Mouse (Mus musculus) forebrain, embryonic 14.5 days (tissue): ENCODE measurements around the gene Xxylt1. TPM values are rescaled to one million over a fixed set of nuclear protein-coding genes. Genes with fewer than 3 reads are reported as not detected.

Experiments
- ATAC-seq: fragments of 200-750 bp; cut with Nextera tagmentation; 2 replicates; pipeline ENCODE4 v1.8.0; 2017; ENCODE audit warnings: mild to moderate bottlenecking, moderate library complexity
- DNase-seq: peaks from one replicate; pipeline ENCODE4 v3.0.0-alpha.2; 2015; ENCODE audit warnings: low spot score
- H3K27ac ChIP-seq: fragments of 300-500 bp; sonication (generic); 2 replicates; pipeline ENCODE4 v1.5.1; 2014; ENCODE audit warnings: low read depth, mild to moderate bottlenecking, control low read depth, low read length, moderate library complexity
- H3K27me3 ChIP-seq: fragments of 300-500 bp; sonication (generic); replicated peaks from 2 replicates; pipeline ENCODE4 v1.6.1; 2014; ENCODE audit warnings: low read length, control low read depth, mixed read lengths; ENCODE audit not compliant: control insufficient read depth, insufficient read depth
- H3K36me3 ChIP-seq: fragments of 300-500 bp; sonication (generic); 2 replicates; pipeline ENCODE4 v1.6.1; 2014; ENCODE audit warnings: low read length, control low read depth; ENCODE audit not compliant: control insufficient read depth, insufficient read depth
- H3K4me1 ChIP-seq: fragments of 300-500 bp; sonication (generic); 2 replicates; pipeline ENCODE4 v1.6.1; 2014; ENCODE audit warnings: antibody characterized with exemption, low read length, control low read depth; ENCODE audit not compliant: control insufficient read depth, insufficient read depth
- H3K4me2 ChIP-seq: fragments of 300-500 bp; sonication (generic); 2 replicates; pipeline ENCODE4 v1.6.1; 2014; ENCODE audit warnings: mild to moderate bottlenecking, control low read depth, low read length
- H3K4me3 ChIP-seq: fragments of 300-500 bp; sonication (generic); 2 replicates; pipeline ENCODE4 v1.5.1; 2014; ENCODE audit warnings: low read depth, low read length, control low read depth
- H3K9ac ChIP-seq: fragments of 300-500 bp; sonication (generic); 2 replicates; pipeline ENCODE4 v1.6.1; 2014; ENCODE audit warnings: mild to moderate bottlenecking, low read length, control low read depth, moderate library complexity
- H3K9me3 ChIP-seq: fragments of 300-500 bp; sonication (generic); replicated peaks from 2 replicates; pipeline ENCODE4 v1.6.1; 2016; ENCODE audit warnings: low read length, control low read depth, mixed read lengths; ENCODE audit not compliant: control insufficient read depth
- WGBS: fragments of 180-500 bp; shearing (Covaris S2); extraction: QIAGEN DNeasy Blood & Tissue Kit; methylation state at CpG from one replicate; pipeline ENCODE4 v1.1.7; 2014; 5-methylcytosine and 5-hydroxymethylcytosine counted together
- polyA plus RNA-seq: library from polyadenylated mRNA; unstranded; fragments of >200 nt; fragmentation: Nextera tagmentation; extraction: Ambion mirVana; gene quantifications from 2 replicates; pipeline ENCODE4 v1.2.1, GENCODE M21; 2014

Gene Xxylt1
- polyA plus RNA-seq, 1 experiment from 2014 or later: 8.5 TPM

DNA sequence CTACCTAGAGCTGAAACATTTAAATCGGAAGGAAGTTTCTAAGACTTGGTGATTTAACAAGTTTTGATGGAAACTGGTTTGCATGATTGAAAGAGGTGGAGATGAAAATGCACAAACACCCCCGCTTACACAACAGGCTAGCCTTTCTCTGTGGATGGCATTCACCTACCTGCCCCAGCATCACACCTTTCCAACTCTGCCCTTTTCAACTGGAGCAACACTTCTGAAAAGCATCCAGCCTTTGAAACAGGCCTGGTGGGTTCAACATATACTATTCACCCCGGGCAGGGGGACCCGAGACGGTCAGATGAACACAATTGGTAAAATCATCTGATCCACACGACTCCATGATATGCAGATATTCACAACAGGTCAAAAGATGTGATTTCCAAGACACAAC is 659 bp upstream of the Xxylt1 start:
- no peak for ATAC-seq
- 63% methylated on average over 6 of the region's 6 CpGs for WGBS
- Histone ChIP-seq H3K9me3 (no peaks in the 10 kb centered on the region), H3K27ac (no peak overlapping the region), H3K27me3 (no peaks in the 10 kb centered on the region), H3K36me3 (peaks cover 2% of the 10 kb centered on the region; the same call in 1 of the 2 replicates), H3K9ac (no peak overlapping the region), H3K4me1 (peaks cover 7% of the 10 kb centered on the region; the same call in 1 of the 2 replicates), H3K4me3 (no peak overlapping the region), H3K4me2 (peak overlapping the region; percentile 95; the same call in 1 of the 2 replicates)
- DNase-seq: no peak

- Histone ChIP-seq H3K27me3 (no peaks in the 10 kb centered on the region), H3K9me3 (no peaks in the 10 kb centered on the region), H3K36me3 (peaks cover 2% of the 10 kb centered on the region; the same call in 1 of the 2 replicates), H3K9ac (peak overlapping the region; percentile 79), H3K4me2 (peak overlapping the region; percentile 95), H3K4me1 (peaks cover 7% of the 10 kb centered on the region; the same call in 1 of the 2 replicates), H3K27ac (peak overlapping the region; percentile 88), H3K4me3 (peak overlapping the region; percentile 80)
- under 1% methylated on average over 36 of the region's 36 CpGs for WGBS
- DNase-seq (peak; percentile 77), ATAC-seq (peak; percentile 53)
Measured at GRCm38 (mm10) chr16:31080573-31081051, 620 bp downstream of the Xxylt1 start.

DNA sequence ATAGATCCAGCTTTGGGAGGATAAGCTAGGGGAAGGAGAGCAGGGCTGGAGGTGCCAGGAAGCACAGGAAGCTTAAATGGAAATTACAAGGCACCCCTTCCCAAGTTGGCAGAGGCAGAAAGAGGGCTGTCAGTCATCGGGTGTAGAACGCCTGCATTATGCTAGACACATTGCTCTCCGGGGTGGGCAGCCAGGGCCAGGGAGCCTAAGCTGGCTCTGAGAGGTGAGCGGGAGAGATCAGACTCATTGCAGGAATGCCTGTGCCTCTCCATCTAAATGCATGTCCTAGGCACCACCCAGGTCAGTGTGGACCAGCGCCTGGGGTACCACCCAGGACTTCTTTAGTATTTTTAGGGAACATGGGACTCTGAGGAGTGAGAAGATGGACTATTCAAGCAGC is 3.8 kb downstream of the Xxylt1 start:
- no peak for ATAC-seq
- WGBS: 93% methylated on average over 5 of the region's 5 CpGs
- no peak for DNase-seq

DNA sequence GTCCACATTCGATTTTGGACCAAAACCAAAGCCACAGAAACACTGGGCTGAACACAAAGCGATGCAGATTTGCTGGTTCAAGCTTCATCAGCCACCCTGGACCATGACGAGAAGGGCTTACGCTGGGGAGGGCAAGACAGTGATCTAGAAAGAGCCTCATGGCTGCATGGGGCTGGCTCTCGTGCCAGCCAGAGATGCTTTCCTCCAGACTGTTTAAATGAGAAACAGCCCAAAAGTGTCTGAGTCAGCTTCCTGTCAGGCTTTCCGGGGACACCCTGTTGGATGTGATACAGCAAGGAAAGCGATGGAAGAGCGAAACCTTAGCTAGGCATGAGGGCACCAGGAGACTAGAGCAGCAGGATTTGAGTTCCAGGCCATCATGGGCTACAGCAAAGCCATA is 4.8 kb downstream of the Xxylt1 start:
- Histone ChIP-seq H3K27ac (no peak overlapping the region), H3K9ac (no peak overlapping the region), H3K4me3 (no peak overlapping the region), H3K4me2 (no peak overlapping the region), H3K4me1 (peaks cover 7% of the 10 kb centered on the region; the same call in 1 of the 2 replicates), H3K9me3 (no peaks in the 10 kb centered on the region), H3K27me3 (no peaks in the 10 kb centered on the region), H3K36me3 (peaks cover 2% of the 10 kb centered on the region; the same call in 1 of the 2 replicates)
- DNase-seq: no peak
- WGBS: 94% methylated on average over 8 of the region's 8 CpGs
- ATAC-seq: no peak

More for the DNA sequence above, 3.8 kb downstream of the Xxylt1 start:
- Histone ChIP-seq H3K4me2 (no peak overlapping the region), H3K9me3 (no peaks in the 10 kb centered on the region), H3K27ac (no peak overlapping the region), H3K36me3 (peaks cover 2% of the 10 kb centered on the region; the same call in 1 of the 2 replicates), H3K9ac (no peak overlapping the region), H3K4me3 (no peak overlapping the region), H3K27me3 (no peaks in the 10 kb centered on the region), H3K4me1 (peaks cover 7% of the 10 kb centered on the region; the same call in 1 of the 2 replicates)

- H3K4me3 ChIP-seq: no peak overlapping the region
- no peak overlapping the region for H3K27ac ChIP-seq
- 75% methylated on average over 3 of the region's 3 CpGs for WGBS
- DNase-seq: no peak
- H3K9me3 ChIP-seq: no peaks in the 10 kb centered on the region
- no peaks in the 10 kb centered on the region for H3K27me3 ChIP-seq
- H3K36me3 ChIP-seq: peaks cover 2% of the 10 kb centered on the region; the same call in 1 of the 2 replicates
- H3K9ac ChIP-seq: no peak overlapping the region
- ATAC-seq: no peak
- no peak overlapping the region for H3K4me2 ChIP-seq
- no peaks in the 10 kb centered on the region for H3K4me1 ChIP-seq
Measured at GRCm38 (mm10) chr16:31074324-31074908, 6.8 kb downstream of the Xxylt1 start.

DNA sequence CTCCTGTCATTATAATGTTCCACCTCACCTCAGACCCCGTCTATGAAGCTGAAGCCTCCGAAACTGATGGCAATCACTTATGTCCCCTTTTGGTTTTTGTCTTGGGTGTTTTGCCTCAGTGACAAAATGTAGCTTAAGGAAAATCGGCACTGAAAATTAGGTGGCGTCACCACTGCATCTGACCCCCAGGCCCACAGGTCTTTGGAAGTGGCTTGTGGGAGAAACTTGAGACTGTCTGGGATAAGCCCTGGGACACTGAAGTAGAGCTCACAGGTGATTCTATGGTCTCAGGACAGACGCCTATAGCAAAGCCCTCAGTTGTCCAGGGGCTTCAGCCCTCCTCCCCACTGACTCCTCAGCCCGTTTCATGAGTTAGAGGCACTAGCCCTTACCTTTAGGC is 9.5 kb downstream of the Xxylt1 start:
- H3K27me3 ChIP-seq: no peaks in the 10 kb centered on the region
- no peak overlapping the region for H3K4me2 ChIP-seq
- WGBS: 90% methylated on average over 6 of the region's 6 CpGs
- H3K9me3 ChIP-seq: no peaks in the 10 kb centered on the region
- H3K4me3 ChIP-seq: no peak overlapping the region
- DNase-seq: no peak
- H3K9ac ChIP-seq: no peak overlapping the region
- H3K27ac ChIP-seq: no peak overlapping the region
- no peaks in the 10 kb centered on the region for H3K4me1 ChIP-seq
- no peak for ATAC-seq
- no peaks in the 10 kb centered on the region for H3K36me3 ChIP-seq

DNA sequence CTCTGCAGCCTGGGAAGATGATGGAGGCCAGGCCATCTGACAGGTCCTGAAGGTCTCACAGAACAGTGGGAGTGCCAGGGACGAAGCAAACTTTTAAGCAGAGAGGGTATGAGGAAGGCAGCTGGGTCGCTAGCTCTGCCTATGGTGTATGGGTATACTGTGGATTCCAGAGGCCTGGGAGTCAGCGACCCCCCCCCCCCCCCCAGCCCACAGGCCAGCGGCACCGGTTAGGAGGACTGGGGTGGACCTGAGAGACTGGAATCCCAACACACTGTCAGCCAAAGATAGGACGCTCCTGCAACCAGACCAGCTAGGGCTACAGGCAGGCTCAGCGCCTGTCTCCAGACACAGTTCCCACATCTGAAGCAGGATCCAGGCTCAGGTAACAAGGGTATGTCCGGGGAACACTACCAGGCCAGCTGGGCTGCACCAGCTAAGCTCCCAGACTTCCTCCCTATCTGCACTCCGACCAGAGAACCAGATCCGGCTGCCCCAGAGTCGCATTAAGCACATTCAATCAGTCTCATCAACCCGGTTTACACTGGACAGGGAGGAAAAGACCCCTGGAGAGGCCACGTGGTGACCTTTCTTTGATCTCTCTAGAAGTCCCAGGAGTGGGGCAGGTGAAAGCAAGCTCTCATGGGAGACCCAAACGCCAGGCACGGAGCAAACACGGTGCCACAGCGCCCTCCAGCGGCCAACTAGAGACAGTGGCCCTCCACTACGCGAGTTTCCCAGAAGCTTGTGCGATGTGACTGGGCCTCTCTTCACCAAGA is 10.7 kb downstream of the Xxylt1 start:
- WGBS: 18% methylated on average over 21 of the region's 21 CpGs
- DNase-seq: peak; percentile 86
- H3K9ac ChIP-seq: no peak overlapping the region

DNA sequence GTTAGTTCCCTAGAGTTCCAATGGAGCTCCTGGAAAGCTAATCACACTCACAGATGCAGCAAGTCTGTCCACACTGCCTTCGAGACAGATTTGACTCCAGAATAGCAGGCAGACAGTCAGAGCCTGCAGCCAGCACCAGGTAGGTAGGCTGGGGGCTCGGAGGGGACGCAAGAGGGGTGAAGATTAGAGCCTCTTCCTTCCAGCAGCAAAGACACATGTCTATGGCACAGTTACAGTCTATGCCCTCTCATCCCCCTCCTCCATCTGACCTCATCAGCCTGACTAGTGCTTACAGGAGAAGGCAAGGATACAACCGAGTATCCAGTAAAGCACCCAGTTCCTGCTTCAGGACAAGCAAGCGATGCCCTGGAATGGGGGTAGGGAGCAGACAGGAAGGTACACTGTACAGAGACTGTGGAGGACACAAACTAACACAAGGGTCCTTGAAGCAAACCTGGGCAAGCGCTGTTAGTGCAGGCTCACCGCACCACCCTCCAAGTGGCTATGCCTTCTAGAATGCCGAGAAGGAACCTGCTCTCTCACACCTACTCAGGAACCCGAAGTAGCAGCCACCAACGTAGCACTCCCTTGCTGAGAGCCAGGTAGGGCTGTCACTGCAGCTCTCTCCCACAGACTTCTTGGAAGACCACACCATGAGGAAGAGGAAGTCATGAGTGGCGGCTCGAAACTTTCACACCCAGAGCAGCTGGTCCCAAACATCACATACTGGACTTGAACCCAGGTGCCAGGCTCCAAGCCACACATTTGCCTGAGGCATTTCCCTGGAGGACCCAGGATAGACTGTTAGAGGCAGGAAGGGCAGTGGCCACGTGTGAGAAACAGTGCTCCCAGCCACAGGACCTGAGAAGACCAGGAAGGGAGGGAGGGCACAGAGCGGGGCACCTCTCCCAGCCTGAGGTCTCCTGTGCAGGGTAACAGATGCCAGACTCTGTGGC is 11.7 kb downstream of the Xxylt1 start:
- Histone ChIP-seq H3K9ac (no peak overlapping the region), H3K36me3 (no peaks in the 10 kb centered on the region), H3K27me3 (no peaks in the 10 kb centered on the region), H3K27ac (no peak overlapping the region), H3K4me3 (no peak overlapping the region), H3K4me1 (no peaks in the 10 kb centered on the region), H3K9me3 (no peaks in the 10 kb centered on the region), H3K4me2 (no peak overlapping the region)
- DNase-seq (no peak), ATAC-seq (no peak)
- WGBS: 87% methylated on average over 14 of the region's 14 CpGs

More for the DNA sequence above, 10.7 kb downstream of the Xxylt1 start:
- ATAC-seq: peak; percentile 80
- H3K27me3 ChIP-seq: no peaks in the 10 kb centered on the region
- H3K36me3 ChIP-seq: no peaks in the 10 kb centered on the region
- H3K4me2 ChIP-seq: no peak overlapping the region
- no peaks in the 10 kb centered on the region for H3K4me1 ChIP-seq
- H3K27ac ChIP-seq: no peak overlapping the region
- H3K4me3 ChIP-seq: no peak overlapping the region
- no peaks in the 10 kb centered on the region for H3K9me3 ChIP-seq
